Mouse (Mus musculus) kidney, postnatal 4 days (tissue): ENCODE results near the gene Fkbpl.

Experiments used
- DNase-seq, 2 experiments: peaks; one replicate each; pipeline ENCODE4 v3.0.0; 2021; ENCODE audit warnings: mixed read lengths in 2 of 2

Gene Fkbpl

GRCm38 (mm10) chr17:34627093-34627942, 17.2 kb upstream of the Fkbpl start:
- DNase-seq: peak; percentile 93 to 96

- peak; percentile 65 to 77 for DNase-seq
Measured at GRCm38 (mm10) chr17:34627943-34628643, 16.5 kb upstream of the Fkbpl start, which contains the start of gene Ppt2. Ppt2 (minus strand) TSS chr17:34628510.

- DNase-seq: peak in 1 of 2 experiments; percentile 30
Measured at GRCm38 (mm10) chr17:34628644-34628967, 16.0 kb upstream of the Fkbpl start.

GRCm38 (mm10) chr17:34629221-34629751, 15.3 kb upstream of the Fkbpl start, which contains the start of gene Prrt1:
Prrt1 (plus strand) TSS chr17:34629533.
- no peak for DNase-seq

GRCm38 (mm10) chr17:34629796-34630603, 14.6 kb upstream of the Fkbpl start:
- no peak for DNase-seq

- DNase-seq: peak in 1 of 2 experiments; percentile 31
Measured at GRCm38 (mm10) chr17:34630761-34631301, 13.7 kb upstream of the Fkbpl start.

- DNase-seq: peak in 1 of 2 experiments; percentile 26
Measured at GRCm38 (mm10) chr17:34631647-34632046, 12.9 kb upstream of the Fkbpl start.

- peak; percentile 85 to 89 for DNase-seq
Measured at GRCm38 (mm10) chr17:34632261-34632691, 12.3 kb upstream of the Fkbpl start.

GRCm38 (mm10) chr17:34635671-34636070, 8.9 kb upstream of the Fkbpl start:
- DNase-seq: no peak

GRCm38 (mm10) chr17:34637459-34637858, 7.1 kb upstream of the Fkbpl start:
- no peak for DNase-seq

GRCm38 (mm10) chr17:34639461-34640255, 4.9 kb upstream of the Fkbpl start:
- DNase-seq: no peak

GRCm38 (mm10) chr17:34640778-34641601, 3.6 kb upstream of the Fkbpl start:
- peak; percentile 55 to 71 for DNase-seq

- no peak for DNase-seq
Measured at GRCm38 (mm10) chr17:34641945-34642344, 2.6 kb upstream of the Fkbpl start.

GRCm38 (mm10) chr17:34643379-34643778, 1.2 kb upstream of the Fkbpl start:
- no peak for DNase-seq

- no peak for DNase-seq
Measured at GRCm38 (mm10) chr17:34643944-34644343, 620 bp upstream of the Fkbpl start.

- no peak for DNase-seq
Measured at GRCm38 (mm10) chr17:34645256-34645829, 779 bp downstream of the Fkbpl start.

GRCm38 (mm10) chr17:34645831-34646511, 1.4 kb downstream of the Fkbpl start:
- DNase-seq: no peak

- DNase-seq: peak; percentile 94 to 97
Measured at GRCm38 (mm10) chr17:34646906-34647787, 2.6 kb downstream of the Fkbpl start, which contains the start of gene Atf6b. Atf6b (plus strand) TSS chr17:34647146.
